Mouse (Mus musculus): ENCODE measurements around the gene Sesn3.
A peak's percentile ranks its signal among the peaks of the same experiment; 100 is the strongest.

Sesn3 gene

GRCm38 (mm10) chr9:14352337-14352736, 77.5 kb downstream of the Sesn3 start:
- DNase-seq (ENCODE audit: low spot score in 2 of 2) = no peak

- DNase-seq (ENCODE audit: low spot score in 2 of 2) = no peak
Observed at GRCm38 (mm10) chr9:14354852-14355251, 80.0 kb downstream of the Sesn3 start.

DNA sequence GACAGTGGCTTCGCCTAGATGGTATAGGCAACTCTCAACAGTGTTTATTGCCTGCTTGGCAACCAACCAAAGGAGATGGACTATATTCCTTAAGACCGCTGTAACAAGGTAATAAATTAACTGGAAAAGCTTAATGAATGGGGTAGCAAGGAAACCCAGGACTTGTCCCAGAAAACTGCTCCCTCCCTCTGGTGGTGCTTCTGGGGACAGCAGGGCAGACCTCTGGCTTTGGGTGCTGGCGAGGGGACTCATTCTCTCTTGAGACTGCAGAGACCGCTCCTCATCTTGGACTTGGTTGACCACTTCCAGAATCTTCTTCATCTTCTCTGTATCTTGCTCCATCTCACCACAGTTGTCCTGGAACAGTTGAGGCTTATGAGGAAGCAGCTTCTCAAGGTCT, 82.2 kb downstream of the Sesn3 start:
- DNase-seq (ENCODE audit: low spot score in 2 of 2) = peak in 1 of 2 experiments; percentile 49

GRCm38 (mm10) chr9:14362068-14362768, 87.4 kb downstream of the Sesn3 start:
- no peak for DNase-seq (ENCODE audit: low spot score in 2 of 2)

- DNase-seq (ENCODE audit: low spot score in 2 of 2) = peak in 1 of 2 experiments; percentile 74
Observed at GRCm38 (mm10) chr9:14363540-14363939, 88.7 kb downstream of the Sesn3 start.

DNA sequence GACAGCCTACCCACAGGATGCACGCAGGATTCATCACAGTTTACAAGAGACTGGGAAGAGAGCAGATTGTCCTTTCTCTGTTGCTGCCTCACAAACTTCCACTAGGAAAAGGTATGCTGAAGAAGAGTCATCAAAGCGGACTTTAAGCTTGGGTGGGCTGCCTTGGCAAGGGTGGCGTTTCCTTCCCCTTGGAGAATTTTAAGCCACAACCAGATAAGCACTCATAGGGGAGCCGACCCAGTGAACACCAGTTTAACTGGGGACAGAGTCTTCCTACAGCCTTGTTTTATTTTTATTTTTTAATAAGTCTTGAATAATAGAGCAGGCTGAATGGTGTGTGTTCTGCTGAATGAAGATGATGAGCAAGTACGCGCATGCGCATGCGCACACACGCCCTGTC, 89.9 kb downstream of the Sesn3 start:
- no peak for DNase-seq (ENCODE audit: low spot score in 2 of 2)

DNA sequence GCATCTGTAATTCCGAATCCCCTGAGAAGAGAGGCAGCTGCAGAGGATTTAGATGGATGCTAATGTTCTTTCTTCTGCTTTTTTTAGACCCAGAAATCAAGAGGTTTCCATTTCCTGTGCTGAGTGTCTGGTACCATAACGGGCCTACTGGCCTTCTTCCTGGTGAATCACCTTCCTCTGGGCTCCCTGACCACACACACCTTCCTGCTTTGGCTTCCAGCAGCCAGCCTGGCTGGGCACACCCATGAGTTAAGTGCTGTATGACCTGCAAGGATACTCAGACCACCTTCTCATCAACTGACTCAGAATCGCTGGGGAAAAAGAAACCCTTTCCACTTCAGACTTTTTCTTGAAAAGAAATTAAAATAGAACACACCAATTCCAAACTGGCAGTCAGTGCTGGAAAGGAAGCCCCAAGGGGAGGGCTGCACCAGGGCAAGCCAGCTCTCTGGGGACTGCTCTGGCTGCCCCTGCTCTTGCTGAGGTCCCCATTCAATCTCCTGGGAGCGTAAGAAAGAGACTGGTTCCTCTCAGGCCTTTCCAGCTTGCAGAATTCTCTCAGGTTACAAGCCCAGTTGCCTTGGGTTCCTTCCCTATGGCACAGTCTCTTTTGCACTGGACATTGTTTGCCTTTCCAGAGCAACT, 90.7 kb downstream of the Sesn3 start:
- no peak for DNase-seq (ENCODE audit: low spot score in 2 of 2)

DNA sequence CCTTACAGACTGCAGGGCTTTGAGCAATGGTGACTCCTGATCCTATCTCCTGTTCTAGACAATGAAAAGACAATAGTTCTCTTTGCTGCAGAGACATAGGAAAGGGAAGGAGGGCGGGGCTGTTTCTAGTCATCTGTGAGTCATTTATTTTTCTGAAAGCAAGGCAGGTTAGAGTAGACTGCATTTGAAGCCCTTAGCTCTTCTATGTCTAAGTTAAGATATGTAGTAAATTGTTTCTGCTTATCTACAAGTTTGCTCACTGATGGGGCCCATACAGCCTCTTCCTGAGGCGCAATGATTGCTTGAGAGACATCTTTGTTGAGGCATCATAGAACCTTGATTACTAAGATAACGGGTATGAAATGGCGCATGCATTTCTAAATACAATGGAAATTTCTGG, 93.0 kb downstream of the Sesn3 start:
- no peak for DNase-seq (ENCODE audit: low spot score in 2 of 2)

- peak in 1 of 2 experiments; percentile 67 for DNase-seq (ENCODE audit: low spot score in 2 of 2)
Observed at GRCm38 (mm10) chr9:14369271-14369670, 94.4 kb downstream of the Sesn3 start.

GRCm38 (mm10) chr9:14372440-14372839, 97.6 kb downstream of the Sesn3 start:
- no peak for DNase-seq (ENCODE audit: low spot score in 2 of 2)

GRCm38 (mm10) chr9:14376149-14376548, 101.3 kb downstream of the Sesn3 start:
- DNase-seq (ENCODE audit: low spot score in 2 of 2) = no peak

GRCm38 (mm10) chr9:14378151-14378550, 103.3 kb downstream of the Sesn3 start:
- no peak for DNase-seq (ENCODE audit: low spot score in 2 of 2)

DNA sequence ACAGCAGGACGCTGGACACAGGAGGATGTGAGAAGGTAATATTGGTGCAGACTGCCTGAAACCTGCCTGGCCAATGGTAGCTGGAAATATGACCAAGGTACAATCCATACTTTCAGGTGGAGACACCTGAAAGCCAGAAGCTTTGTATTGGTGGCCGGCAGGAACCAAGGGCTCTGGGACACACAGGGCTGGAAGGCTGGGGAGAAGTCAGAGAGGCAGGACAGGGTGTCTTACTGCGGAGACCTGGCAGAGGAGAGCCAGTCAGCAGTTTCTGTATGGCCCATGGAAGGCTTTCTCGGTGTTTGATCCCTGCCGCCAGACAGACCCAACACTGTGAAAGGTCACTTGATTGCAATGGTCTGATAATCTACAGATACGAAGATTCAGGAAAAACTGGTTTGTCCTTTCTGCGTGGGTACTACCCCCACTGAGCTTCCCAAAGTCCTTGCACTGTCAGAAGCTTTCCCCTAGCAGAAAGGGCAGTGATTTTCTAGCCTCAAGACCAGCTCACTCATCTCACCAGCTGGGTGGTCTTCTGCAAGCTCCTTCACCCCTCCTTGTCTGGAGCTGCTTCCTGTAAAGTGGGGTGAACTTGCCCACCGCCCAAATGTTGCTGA, 105.0 kb downstream of the Sesn3 start:
- no peak for DNase-seq (ENCODE audit: low spot score in 2 of 2)

- peak; percentile 90 for DNase-seq (ENCODE audit: low spot score in 2 of 2)
Observed at GRCm38 (mm10) chr9:14380386-14381285, 105.8 kb downstream of the Sesn3 start.

GRCm38 (mm10) chr9:14381353-14382055, 106.6 kb downstream of the Sesn3 start, which contains the start of gene Endod1:
Gene Endod1 (minus strand): TSS chr9:14381507.
- DNase-seq (ENCODE audit: low spot score in 2 of 2) = peak in 1 of 2 experiments; percentile 54

DNA sequence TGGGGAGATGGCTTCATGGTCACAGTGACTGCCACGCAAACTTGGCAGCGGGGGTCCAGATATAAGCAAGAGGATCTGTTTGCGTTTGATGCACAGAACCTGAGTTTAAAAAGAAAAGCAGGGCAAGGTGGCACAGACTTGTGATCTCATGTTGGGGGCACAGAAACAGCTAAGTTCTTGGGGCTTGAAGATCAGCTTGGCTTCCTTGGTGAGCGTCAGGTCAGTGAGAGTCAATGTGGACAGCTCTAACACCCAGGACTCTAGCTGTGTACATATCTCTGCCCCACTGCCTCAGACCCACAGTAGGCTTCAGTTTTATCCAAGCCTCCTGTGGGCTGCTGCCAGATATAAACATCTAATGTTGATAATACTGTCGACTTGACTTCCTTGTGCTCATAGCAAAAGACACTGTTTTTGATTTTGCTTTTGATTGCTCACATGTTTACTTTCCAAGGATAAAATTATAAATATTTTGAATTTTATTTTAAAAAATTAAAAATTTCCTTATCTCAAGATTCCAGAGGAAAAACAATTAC, 107.5 kb downstream of the Sesn3 start:
- no peak for DNase-seq (ENCODE audit: low spot score in 2 of 2)
